Mouse (Mus musculus): ENCODE results near the gene C1qtnf3.

The C1qtnf3 gene

DNA sequence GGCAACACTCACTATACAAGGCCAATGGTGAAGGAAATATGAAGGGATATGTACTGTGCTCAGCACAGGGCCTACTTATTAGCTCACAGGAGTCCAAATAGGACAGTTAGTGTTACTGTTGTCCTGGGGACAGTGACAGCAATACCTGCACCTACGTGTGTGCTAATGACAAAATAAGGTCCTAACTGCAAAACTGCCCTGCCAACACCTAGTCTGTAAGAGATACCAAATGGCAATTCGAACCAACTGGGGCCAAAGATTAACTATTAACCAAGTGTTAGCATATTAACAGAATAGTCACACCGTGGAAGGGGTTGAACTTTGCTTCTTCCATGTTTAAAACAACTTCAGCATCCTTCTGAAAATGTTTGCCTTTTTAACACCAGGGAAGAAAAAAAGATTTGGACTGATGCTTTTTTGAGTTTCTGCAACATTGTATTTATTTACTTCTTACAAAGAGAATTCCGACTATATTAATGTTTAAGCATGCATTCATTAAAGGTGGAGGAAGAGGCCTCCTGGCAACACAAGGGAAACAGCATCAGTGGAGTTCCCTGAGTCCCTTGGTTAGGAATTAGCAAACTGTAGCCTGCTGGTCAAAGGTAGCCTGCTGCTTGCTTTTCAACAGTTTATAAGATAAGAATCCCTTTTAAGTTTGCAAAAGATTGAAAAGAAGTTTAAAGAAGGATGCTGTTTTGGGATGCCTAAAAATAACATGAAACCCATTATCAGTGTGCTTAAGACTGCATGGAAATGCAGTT lies 74.8 kb downstream of the C1qtnf3 start:
- no peak overlapping the region for H3K4me3 ChIP-seq (replicated peaks; ENCODE audit: low read length)
- peaks cover 19% of the 10 kb centered on the region for H3K27me3 ChIP-seq (ENCODE audit: insufficient read depth, low read length)
- no peaks in the 10 kb centered on the region for H3K9me3 ChIP-seq (ENCODE audit: low read length)
- no peaks in the 10 kb centered on the region for H3K36me3 ChIP-seq (ENCODE audit: insufficient read depth, low read length)
- TF ChIP-seq CTCF (conservative IDR thresholded peaks at IDR 0.05; ENCODE audit: low read length): no peak
- no peak for TF ChIP-seq POU5F1 (IDR thresholded peaks at IDR 0.05; ENCODE audit: borderline replicate concordance, low read length)
- TF ChIP-seq NANOG (IDR thresholded peaks at IDR 0.05; ENCODE audit: borderline replicate concordance, low read length): no peak
- no peaks in the 10 kb centered on the region for H3K4me1 ChIP-seq (replicated peaks; ENCODE audit: low read depth, low read length)

Data from E14TG2a.4 (cell line).